Mouse (Mus musculus) spleen, embryonic (tissue): Measurements from ENCODE around the gene Gm45711.
"Not testable (repeated sequence)": the region's sequence is repeated elsewhere in the genome, so short reads cannot be mapped to it uniquely, and the experiment has no call there.

Source experiments
- CTCF ChIA-PET: fragments of 350-600 bp; sonication (Branson Sonifier 250); formaldehyde crosslinking; loops from one replicate; lab custom pipeline; 2022; lab: Charles Lee

The Gm45711 gene

DNA sequence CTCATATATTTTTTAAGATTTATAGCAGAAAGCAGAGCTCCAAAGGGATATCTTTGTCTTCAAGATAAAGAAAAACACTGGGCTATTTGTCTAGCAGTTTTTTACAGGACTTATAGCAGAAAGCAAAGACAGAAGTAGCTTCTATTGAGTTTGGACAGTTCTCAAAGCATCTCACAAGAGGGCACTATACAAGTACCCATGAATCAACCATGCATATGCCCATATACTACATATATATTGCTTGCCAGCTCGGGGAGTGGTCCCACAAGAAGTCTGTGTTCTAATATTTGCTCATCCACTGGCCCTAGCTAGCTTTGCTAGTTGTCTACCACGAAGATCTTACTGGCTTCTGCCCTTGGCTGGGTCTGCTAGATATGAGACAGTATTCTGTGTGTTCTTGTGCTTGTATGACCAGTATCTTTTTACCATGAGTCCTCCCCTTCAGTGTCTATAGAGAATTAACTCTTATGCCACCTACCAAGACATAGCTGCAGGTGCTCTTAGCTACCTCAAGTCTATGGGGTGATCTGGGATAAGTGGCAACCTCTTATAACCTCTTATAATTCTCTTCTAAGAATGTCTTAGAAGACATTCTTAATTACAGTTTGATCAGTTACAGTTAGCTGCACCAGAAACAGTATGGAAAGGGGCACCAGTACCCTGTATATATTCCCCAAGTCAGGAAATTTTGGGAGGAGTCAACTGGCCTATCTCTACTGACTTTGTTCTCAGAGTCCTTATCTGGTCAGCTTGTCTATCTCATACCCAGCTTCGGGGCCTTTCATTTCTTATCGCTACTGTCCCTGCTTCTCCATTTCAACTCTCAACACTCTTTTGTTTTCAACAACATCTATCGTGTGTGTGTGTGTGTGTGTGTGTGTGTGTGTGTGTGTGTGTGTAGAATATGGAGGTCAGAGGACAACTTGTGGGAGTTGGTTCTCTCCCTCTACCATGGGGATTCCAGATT is 23.1 kb upstream of the Gm45711 start:
- CTCF ChIA-PET: no interaction called here

- CTCF ChIA-PET: not testable (repeated sequence)
Observed at GRCm38 (mm10) chr8:104321930-104322329, 12.0 kb upstream of the Gm45711 start, which contains the start of gene Cmtm2b. Gene Cmtm2b (plus strand): TSS chr8:104322230.

GRCm38 (mm10) chr8:104321267-104321666 is 11.4 kb upstream of the Gm45711 start, which contains the start of gene Gm11020:
Gene Gm11020 (plus strand): TSS chr8:104321567.
- CTCF ChIA-PET: interaction anchor here (0.7 kb wide), 1 partner anchor 73 kb away, joined by 3 read pairs; the partner anchor contains the start of gene Tk2

DNA sequence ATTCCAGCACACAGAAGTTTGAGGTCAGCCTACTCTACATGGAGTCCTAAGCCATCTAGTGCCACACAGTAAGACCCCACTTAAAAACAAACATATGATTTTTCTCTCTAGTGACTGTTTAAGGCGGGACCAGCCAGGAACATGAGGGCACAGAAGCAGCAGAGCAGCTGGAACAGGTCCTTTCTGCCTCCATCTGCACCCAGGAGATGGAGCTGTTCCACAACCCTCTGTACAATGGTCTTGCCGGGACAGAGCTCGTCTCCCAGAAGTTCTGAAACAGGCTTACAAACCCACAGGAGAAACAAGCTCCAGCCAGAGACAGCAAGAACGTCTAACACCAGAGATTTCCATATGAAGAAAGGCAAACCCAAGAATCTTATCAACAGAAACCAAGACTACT is 3.4 kb upstream of the Gm45711 start:
- CTCF ChIA-PET: interaction anchor here (0.7 kb wide), 1 partner anchor 191 kb away, joined by 3 read pairs; no protein-coding TSS in a partner anchor

DNA sequence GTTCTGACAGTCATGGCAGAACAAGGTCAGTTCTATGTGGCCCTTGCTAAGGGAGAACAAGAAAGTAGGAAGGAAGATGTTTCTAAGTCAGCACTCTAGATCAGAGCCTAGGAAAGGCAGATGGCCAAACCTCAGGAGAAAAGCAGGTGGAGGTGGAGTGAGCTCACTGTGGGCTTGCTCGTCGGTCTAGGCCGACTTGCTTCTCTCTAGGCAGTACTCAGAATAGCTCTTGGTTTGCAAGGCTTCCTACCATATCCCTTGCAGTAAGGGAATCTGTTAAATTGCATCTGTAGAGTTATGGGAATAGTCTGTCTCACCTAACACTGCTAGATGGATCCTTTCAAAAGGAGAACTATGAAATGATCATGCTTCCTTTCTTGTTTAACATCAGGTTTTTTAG is 2.1 kb upstream of the Gm45711 start:
- CTCF ChIA-PET: interaction anchor here (0.5 to 0.7 kb wide), 2 partner anchors 145 to 901 kb away, joined by 3 to 7 read pairs; no protein-coding TSS in a partner anchor

DNA sequence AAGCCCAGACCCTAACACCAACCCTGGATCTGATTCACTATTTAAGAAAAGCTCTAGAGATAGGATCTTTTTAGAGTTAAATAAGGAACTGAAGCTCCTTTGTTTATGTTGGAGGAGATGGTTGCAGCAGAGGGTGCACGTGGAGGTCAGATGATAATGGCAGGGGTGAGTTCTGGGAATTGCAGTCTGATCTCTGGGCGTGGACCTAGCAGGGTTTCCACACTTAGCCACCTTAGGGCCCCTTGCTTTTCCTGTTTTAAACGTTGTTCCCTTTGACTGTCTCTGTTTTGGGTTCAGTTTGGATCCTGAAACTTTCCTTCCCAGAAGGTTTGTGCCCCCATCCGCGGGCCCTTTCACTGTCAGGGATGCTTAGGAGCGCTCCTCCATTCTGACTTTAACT is 1.5 kb downstream of the Gm45711 start:
- CTCF ChIA-PET: not testable (repeated sequence)

DNA sequence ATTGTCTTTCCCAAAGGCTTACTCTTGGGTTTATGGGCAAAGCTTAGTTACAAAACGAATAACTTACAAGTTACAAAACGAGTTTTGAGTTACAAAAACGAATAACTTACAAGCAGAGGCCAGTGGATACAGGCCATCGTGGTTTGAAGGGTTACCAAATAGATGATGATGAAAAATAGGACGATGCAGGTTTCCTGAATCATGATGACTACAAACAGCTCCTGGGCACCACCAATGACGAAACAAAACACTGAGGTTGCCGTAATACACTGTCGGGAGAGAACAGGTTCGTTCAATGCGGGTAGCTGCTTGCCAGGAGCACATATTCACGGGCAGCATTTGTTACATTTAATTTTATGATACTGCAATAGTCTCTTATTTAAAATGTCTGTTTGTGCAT is 4.9 kb downstream of the Gm45711 start:
- CTCF ChIA-PET: no interaction called here

- CTCF ChIA-PET: not testable (repeated sequence)
Observed at GRCm38 (mm10) chr8:104302536-104302935, 7.3 kb downstream of the Gm45711 start.

DNA sequence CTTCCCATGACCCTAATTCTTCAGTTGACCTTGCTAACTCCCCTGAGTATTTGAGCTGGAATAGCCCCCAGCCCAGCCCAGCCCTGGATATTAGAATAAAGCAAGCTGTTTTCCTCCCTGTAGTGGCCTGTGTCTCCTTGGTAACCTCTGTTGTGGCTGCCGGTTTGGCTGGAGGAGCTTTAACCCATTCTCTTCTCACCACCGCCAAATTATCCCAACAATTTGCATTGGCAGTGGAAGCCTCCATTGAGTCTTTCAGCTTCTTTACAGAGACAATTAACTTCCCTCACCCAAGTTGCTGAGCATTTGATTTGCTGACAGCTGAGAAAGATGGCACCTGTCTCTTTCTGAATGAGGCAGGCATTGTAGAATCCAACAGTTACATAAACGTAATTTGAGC is 8.3 kb downstream of the Gm45711 start:
- CTCF ChIA-PET: not testable (repeated sequence)

- CTCF ChIA-PET: no interaction called here
Observed at GRCm38 (mm10) chr8:104294396-104294795, 15.5 kb downstream of the Gm45711 start.

DNA sequence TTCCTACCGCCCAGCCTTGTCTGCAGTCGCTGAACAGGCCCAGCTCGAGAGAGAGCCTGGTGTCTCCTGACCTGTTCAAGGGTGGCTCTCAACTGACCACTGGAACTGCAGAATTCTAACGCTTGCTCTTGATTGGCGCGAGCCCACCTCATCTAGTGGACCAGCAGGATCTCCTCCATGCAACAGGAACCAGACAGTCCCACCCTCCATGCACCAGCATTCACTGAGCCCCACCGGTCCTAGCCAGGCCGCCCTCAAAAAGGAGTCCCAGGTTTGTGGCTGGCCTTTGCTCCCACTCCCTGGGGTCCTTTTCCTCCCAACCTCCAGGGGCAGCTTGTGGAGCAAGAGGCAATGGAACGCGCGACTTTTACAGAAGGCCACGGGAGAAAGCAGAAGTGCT is 16.8 kb downstream of the Gm45711 start, which contains the start of gene Cmtm2a:
Gene Cmtm2a (minus strand): TSS at position 101 of the 400 bp plus-strand sequence.
- CTCF ChIA-PET: not testable (repeated sequence)

- CTCF ChIA-PET: no interaction called here
Observed at GRCm38 (mm10) chr8:104268937-104269440, 40.9 kb downstream of the Gm45711 start.

DNA sequence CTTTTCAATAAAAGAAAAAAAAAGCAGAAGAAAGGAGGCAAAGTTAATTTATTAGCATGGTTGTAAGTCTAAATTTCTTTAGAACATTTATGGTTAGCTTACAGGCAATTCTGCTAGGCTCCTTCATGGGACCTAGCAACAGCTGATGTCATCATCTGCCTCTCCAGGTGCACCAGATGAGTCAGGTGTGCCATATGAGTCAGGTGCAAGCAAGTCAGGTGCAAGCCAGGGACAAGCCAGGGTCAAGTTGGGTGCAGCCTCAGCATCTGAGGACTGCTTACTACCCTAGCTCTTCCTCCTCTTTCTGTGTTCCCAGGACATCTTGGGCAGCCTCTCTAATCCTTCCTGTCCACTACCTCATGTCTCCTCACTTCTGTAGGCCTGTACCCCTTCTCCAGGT is 41.5 kb downstream of the Gm45711 start:
- CTCF ChIA-PET: no interaction called here

- CTCF ChIA-PET: not testable (repeated sequence)
Observed at GRCm38 (mm10) chr8:104264271-104264935, 45.5 kb downstream of the Gm45711 start.

DNA sequence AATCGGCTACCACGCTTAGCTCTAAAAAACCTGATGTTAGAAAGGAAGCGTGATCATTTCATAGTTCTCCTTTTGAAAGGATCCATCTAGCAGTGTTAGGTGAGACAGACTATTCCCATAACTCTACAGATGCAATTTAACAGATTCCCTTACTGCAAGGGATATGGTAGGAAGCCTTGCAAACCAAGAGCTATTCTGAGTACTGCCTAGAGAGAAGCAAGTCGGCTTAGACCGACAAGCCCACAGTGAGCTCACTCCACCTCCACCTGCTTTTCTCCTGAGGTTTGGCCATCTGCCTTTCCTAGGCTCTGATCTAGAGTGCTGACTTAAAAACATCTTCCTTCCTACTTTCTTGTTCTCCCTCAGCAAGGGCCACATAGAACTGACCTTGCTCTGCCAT is 48.1 kb downstream of the Gm45711 start:
- CTCF ChIA-PET: not testable (repeated sequence)

DNA sequence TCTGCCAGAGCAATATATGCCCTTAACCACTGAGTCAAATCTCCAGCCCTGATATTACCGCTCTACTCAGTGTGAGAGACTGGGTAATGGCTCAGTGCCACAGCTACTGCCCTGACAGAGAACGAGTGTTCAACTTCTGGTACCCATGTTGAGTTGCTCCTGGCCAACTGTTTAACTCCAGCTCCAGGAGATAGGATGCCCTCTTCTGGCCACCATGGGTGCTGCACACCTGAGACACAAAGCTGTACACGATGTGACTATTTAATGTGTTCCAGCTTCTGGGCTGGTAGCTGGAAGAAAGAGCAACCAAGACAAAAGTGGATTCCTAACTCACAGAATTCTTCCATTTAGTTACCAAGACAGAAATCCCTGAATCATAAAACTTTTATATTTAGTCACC is 56.9 kb downstream of the Gm45711 start:
- CTCF ChIA-PET: no interaction called here

GRCm38 (mm10) chr8:104251461-104251860 is 58.4 kb downstream of the Gm45711 start:
- CTCF ChIA-PET: interaction anchor here (0.8 kb wide), 1 partner anchor 11 kb away, joined by 14 read pairs; no protein-coding TSS in a partner anchor

DNA sequence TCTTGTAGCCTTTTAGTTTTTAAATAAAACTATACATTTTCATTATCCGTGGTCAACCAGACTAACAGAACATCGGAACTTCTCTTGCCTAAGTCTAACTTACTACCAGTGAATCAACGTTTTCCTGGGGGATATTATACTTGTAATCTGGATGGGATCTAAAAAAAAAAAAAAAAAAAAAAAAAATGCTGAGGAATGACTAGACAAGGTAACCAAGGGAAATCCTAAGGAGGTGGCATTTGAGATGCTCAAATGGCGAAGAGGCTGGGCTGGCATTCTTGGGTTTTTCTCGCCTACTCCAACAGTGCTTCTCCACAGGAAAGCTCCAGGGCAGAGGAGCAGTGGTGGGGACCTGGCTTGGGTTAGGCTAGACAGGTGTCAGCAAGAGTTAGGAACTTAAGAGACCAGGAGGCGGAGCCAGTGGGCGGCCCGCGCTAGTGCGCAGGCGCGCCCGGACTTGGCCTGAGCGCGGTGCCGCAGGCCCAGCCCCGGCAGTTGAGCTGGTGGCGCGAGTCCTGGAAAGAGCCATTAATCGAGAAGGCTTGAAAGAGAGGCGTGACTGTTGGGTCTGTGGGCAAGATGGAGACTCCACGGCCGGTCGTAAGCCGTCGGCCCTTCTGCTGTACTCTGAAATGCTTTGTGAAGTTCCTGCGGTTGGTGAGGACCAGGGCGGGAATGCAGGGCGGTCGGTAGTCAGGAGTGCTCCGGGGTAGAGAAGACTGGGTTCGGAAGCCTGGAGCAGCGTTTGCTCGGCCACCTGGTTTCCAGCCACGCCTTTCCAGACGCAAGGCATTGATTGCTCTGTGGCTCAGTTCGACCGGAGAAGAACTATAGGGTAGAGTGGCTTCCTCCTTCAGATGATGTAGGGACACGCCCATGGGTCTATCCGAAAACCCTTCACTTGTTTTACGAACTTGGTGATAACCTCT is 59.2 kb downstream of the Gm45711 start, which contains the start of gene Cklf:
Gene Cklf (plus strand): TSS at position 423 of the 929 bp plus-strand sequence.
- CTCF ChIA-PET: interaction anchor here (0.6 to 0.8 kb wide), 3 partner anchors 10 to 126 kb away, joined by 3 to 14 read pairs (median 3); no protein-coding TSS in a partner anchor

- CTCF ChIA-PET: interaction anchor here (0.6 kb wide), 1 partner anchor 8 kb away, joined by 3 read pairs; no protein-coding TSS in a partner anchor
Observed at GRCm38 (mm10) chr8:104249442-104249996, 60.4 kb downstream of the Gm45711 start.

DNA sequence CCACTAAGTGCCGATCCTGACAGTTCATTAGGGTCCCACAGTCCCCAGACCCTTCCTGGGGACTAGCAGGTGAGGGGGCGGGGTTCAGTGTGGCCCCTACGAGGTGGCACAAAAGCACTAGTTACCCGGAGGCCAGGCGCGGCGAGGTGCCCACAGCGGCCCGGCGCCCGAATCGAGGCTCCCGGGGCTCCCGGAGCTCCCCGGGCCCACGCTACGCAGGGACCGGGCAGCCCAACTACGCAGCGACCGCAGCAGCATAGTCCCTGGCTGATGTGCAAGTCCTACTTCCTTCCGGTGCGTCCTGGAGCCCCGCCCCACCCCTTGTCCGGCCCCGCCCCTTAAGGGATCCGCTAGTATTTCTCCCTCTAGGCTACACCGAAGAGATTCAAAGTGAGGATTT is 61.6 kb downstream of the Gm45711 start, which contains the start of gene Tk2:
Gene Tk2 (minus strand): TSS at position 283 of the 400 bp plus-strand sequence.
- CTCF ChIA-PET: interaction anchor here (0.5 to 0.9 kb wide), 3 partner anchors 15 to 396 kb away, joined by 3 to 4 read pairs (median 3); partner anchors contain the start of gene Gm11020
